Mouse (Mus musculus) adrenal gland, postnatal 4 days (tissue): ENCODE data around the gene Znrf4. TPM values are rescaled to one million over a fixed set of nuclear protein-coding genes. Genes with fewer than 3 reads are reported as not detected.

Experiments
- DNase-seq, 2 experiments: peaks; one replicate each; pipeline ENCODE4 v3.0.0; 2021 to 2022; ENCODE audit warnings: low spot score in 2 of 2, mixed read lengths in 2 of 2
- total RNA-seq, 2 experiments: library from RNA; stranded (reverse); gene quantifications; 2 replicates each; pipeline ENCODE4 v1.2.3; 2021

Gene Znrf4
- total RNA-seq, 2 experiments from 2014 or later: not detected

- no peak for DNase-seq
Observed at GRCm38 (mm10) chr17:56490438-56491152, 21.6 kb downstream of the Znrf4 start.

DNA sequence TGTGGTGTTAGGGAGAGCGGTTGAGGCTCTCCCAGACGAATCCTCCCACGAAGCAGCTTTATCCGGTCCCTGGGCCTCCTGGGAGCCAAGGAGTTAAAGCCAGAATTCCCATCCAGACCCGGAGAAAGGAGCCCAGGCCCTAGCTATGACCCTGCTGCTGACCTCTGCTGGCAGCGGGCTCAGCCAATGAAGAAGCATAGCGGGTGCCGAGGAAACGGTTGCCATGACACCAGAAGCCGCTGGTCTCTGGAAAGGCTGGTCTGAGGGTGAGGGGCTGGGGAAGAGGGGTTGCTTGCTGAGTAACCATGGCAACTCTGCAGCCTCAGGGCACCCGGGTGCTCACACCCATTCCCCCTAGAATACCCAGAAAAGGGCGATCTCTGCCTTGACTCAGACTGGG lies 24.2 kb downstream of the Znrf4 start:
- DNase-seq: no peak

DNA sequence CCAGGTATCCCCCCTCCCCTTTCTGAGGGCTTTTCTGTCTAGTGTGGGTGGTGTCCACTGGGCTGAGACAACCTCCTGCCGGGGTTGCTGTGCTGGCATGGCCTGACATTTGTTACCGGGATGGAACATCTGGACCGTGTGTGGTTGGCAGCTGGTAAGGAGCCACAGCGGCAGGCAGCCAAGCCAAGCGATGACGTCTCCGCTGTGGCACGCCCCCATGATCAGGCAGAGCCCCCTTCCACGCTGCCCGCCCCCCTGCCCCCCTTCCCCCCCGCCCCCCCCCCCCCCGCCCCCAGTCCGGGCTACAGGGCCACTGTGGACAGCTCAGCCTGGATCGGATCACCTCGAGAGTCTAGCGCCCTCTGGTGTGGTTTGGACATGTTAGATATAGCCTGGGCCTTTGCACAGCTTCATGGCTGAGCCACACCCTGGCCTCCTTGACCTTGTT lies 24.8 kb downstream of the Znrf4 start:
- no peak for DNase-seq

DNA sequence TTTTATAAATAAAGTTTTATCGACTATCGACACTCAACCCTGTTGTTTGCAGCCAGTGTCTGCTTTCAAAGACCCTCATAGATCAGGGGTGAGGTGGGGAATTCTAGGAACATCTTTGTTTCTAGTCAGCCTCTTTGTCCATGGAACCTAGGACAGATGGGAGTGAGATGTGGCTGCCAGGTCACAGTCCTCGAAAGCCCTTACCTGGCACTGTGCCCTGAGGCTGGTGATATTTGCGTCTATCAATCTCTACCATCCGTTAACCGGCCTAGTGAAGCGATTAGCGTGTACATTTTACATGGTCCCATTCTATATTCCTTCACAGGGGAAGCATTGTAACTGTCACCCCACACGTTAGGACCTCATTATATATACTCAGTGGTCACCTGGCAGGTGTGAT lies 26.3 kb downstream of the Znrf4 start:
- no peak for DNase-seq

DNA sequence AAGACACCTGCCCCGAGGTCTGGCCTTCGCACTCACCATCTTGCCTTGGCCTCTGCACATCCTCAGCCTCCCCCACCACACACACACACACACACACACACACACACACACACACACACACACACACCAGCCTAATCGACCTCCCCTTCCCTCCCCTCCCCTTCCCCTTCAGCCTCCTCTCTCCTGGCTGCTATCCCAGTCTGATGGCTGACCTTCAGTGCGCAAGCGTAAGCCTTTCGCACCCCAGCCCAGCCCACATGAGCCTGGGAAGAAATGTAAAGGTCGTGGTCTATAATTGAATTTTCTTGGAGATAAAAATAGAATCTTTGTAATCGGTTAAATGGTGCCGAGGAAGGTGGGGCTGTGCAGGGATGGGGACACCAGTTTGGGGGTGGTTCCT lies 27.1 kb downstream of the Znrf4 start:
- DNase-seq: no peak

DNA sequence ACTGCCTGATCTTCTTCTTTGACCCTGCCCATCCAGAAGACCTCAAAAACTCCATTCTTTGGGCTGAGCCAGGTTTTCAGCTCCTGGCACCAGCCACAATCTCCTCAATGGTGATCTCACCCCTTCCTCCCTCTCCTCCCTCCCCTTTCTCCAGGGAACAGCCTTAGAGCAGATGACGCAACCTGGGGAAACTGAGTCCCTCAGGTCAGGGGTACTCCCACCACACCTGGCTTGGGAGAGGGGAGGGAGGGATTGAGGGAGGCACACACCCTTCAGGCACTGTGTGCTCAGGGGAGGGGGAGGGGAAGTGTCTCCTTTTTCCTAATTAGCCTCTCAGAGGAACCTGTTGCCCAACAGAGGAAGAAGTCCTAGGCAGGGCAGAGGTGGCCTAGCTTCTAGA lies 29.6 kb downstream of the Znrf4 start:
- no peak for DNase-seq

DNA sequence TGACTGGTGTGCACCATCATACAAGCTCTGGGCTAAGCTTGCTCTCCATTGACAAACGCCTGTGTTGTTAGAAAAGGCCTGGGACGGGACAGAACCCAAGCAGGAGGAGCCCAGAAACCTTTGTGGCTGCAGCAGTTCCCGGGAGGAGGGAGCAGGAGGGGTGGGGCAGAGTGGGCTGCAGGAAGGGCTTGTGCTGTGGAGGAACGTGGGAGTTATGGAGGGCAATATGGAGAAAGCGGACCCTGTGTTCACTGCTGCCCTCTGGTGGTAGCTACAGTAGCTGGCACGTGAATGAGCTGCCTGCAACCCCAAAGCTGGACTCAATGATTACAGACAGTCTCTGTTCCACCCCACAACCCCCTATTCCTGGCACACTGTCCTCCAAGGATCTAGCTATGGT lies 32.9 kb downstream of the Znrf4 start:
- peak in 1 of 2 experiments; percentile 54 for DNase-seq

- no peak for DNase-seq
Observed at GRCm38 (mm10) chr17:56478191-56478611, 34.0 kb downstream of the Znrf4 start.

- no peak for DNase-seq
Observed at GRCm38 (mm10) chr17:56477191-56477818, 34.9 kb downstream of the Znrf4 start.

DNA sequence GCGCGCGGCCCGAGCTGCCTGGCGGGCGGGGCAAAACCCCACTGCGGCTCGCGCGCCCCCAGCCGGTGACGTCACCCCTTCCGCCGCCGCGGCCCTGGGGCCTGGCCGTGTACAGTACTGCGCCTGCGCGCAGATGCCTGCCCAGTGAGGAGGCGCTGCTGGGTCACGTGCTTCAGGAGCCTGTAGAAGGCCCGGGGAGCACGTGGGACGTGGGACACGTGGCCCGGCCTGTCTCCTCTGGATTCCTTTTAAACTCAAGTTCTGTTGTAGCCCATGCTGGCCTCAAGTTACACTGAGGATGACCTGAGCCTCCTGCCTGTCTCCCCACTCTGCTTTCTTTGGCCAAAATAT lies 35.9 kb downstream of the Znrf4 start, which contains the start of gene Ptprs:
Gene Ptprs (minus strand): TSS at position 82 of the 351 bp plus-strand sequence.
- peak; percentile 80 to 90 for DNase-seq

- DNase-seq: no peak
Observed at GRCm38 (mm10) chr17:56475584-56476401, 36.4 kb downstream of the Znrf4 start.

GRCm38 (mm10) chr17:56474831-56475581 lies 37.2 kb downstream of the Znrf4 start:
- DNase-seq: no peak

- no peak for DNase-seq
Observed at GRCm38 (mm10) chr17:56474311-56474830, 37.9 kb downstream of the Znrf4 start.

- no peak for DNase-seq
Observed at GRCm38 (mm10) chr17:56473611-56473905, 38.7 kb downstream of the Znrf4 start.

- DNase-seq: no peak
Observed at GRCm38 (mm10) chr17:56472733-56473610, 39.3 kb downstream of the Znrf4 start.

DNA sequence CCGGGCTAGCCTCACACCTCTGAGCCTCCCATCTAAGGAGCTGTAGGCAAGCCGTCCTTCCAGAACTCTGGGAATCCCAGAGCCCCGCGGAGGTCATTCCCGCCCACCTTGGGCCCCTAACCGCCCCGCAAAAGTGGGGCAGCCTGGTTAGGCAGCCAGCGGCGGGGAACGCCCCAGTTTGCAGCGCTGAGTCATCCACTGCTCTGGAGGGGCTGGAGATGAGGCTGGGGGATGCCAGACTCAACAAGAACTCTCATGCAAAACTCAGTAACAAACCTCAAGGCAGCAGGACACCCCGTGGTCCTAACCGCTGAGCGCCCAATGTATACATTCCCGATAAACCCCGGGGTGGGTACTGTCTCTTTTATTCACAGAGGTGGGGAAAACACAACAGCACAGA lies 40.1 kb downstream of the Znrf4 start:
- no peak for DNase-seq

- no peak for DNase-seq
Observed at GRCm38 (mm10) chr17:56471136-56471535, 41.1 kb downstream of the Znrf4 start.

DNA sequence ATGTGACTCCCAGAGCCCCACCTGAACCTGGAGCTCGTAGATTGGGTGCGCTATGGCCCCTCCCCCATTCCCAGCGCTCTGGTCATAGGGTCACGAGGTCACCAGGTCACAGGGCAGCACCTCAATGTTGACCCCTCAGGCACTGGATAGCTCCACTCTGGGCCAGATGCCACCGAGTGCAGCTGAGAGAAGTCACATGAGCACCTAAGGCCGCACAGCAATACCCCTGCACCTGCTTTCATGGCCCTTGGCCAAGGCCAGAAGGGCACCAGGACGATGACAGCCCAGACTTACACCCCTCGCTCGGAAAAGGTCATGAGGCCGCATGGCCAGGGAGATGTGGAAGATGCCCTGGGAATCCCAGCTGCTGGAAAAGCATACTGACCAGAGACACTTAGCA lies 41.7 kb downstream of the Znrf4 start:
- DNase-seq: no peak

GRCm38 (mm10) chr17:56470001-56470436 lies 42.2 kb downstream of the Znrf4 start:
- DNase-seq: no peak

- no peak for DNase-seq
Observed at GRCm38 (mm10) chr17:56469275-56469674, 43.0 kb downstream of the Znrf4 start.
